Comparison of ENCODE assay signal across 8 mouse cellular contexts in the genomic region with DNA sequence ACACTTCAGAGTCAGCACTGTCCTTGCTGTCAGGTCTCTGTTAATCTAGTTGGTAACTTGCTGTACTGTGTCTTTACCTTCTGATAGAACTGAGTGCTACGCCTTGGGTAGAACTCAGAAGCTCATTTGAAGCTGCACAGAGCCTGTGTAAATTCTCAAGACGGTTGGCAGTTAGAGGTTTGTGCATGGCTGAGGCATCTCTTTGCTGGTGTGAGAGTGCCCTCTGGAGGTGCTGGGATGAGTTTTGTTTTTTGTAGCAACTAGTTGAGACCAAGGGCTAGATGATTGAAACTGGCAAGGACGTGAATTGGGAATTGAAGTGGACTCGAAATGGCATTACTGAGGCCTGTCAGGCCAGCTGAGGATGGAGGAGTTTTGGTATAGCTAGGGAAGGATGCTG. TPM values are rescaled to one million over a fixed set of nuclear protein-coding genes. Genes with fewer than 3 reads are reported as not detected.
DNase-seq lines count a peak whose midpoint lies in the region; ATAC-seq and TF ChIP-seq lines count a peak whose summit lies in the region.

No protein-coding gene starts in this region.

- no peak overlapping the region; the same call in 1 of the 2 replicates for H3K9ac ChIP-seq in intestine, postnatal 0 days (ENCODE audit: low read depth, low read length)
- H3K9ac ChIP-seq in intestine, embryonic 15.5 days: no peak overlapping the region

- no peaks in the 10 kb centered on the region for H3K27me3 ChIP-seq in intestine, postnatal 0 days (replicated peaks; ENCODE audit: control insufficient read depth, insufficient read depth, low read length)
- no peaks in the 10 kb centered on the region for H3K27me3 ChIP-seq in intestine, embryonic 15.5 days (replicated peaks)
- no peaks in the 10 kb centered on the region for H3K27me3 ChIP-seq in thymus, adult 2 months (ENCODE audit: control insufficient read depth, insufficient read depth, low read length)

- DNase-seq in T-cell, adult 2 months (ENCODE audit: low spot score): peak; percentile 65
- DNase-seq in cerebellum, postnatal 4 days (ENCODE audit: low spot score in 2 of 2): peak; percentile 32 to 67
- DNase-seq in gastrocnemius, postnatal 25 days: peak; percentile 51
- peak; percentile 48 for DNase-seq in layer of hippocampus, adult 9-11 months
- DNase-seq in thymus, adult 2 months: peak; percentile 74

- TF ChIP-seq CTCF in intestine, postnatal 0 days (IDR thresholded peaks at IDR 0.05; ENCODE audit: low read depth): peak; percentile 83
- no peak for TF ChIP-seq CTCF in thymus, adult 2 months (IDR thresholded peaks at IDR 0.05; ENCODE audit: borderline replicate concordance, control insufficient read depth, extremely low read depth, insufficient read depth, low read length, poor library complexity)

- no peak overlapping the region for H3K4me2 ChIP-seq in intestine, postnatal 0 days (replicated peaks; ENCODE audit: low read depth)
- no peak overlapping the region for H3K4me2 ChIP-seq in intestine, embryonic 15.5 days (replicated peaks)

- TF ChIP-seq POLR2A in thymus, adult 2 months (IDR thresholded peaks at IDR 0.05; ENCODE audit: control insufficient read depth, extremely low read depth, insufficient read depth, low read length, poor library complexity): no peak

- ATAC-seq in intestine, postnatal 0 days: no peak
- ATAC-seq in intestine, embryonic 15.5 days: no peak
- ATAC-seq in megakaryocyte progenitor cell, adult 5-6 weeks (replicated peaks; ENCODE audit: poor library complexity): peak; percentile 87

- H3K4me1 ChIP-seq in intestine, postnatal 0 days (replicated peaks; ENCODE audit: control insufficient read depth, insufficient read depth, low read length): no peaks in the 10 kb centered on the region
- H3K4me1 ChIP-seq in intestine, embryonic 15.5 days (replicated peaks): peaks cover 28% of the 10 kb centered on the region
- no peaks in the 10 kb centered on the region for H3K4me1 ChIP-seq in thymus, adult 2 months (replicated peaks; ENCODE audit: control insufficient read depth, insufficient read depth, low read length)

- H3K9me3 ChIP-seq in intestine, postnatal 0 days (ENCODE audit: control insufficient read depth): no peaks in the 10 kb centered on the region
- no peaks in the 10 kb centered on the region for H3K9me3 ChIP-seq in intestine, embryonic 15.5 days

- no peak overlapping the region for H3K27ac ChIP-seq in intestine, postnatal 0 days (ENCODE audit: low read depth, low read length)
- H3K27ac ChIP-seq in intestine, embryonic 15.5 days: no peak overlapping the region
- H3K27ac ChIP-seq in thymus, adult 2 months (ENCODE audit: control insufficient read depth, insufficient read depth, low read length): no peak overlapping the region

- H3K4me3 ChIP-seq in intestine, postnatal 0 days (ENCODE audit: low read depth, low read length): no peak overlapping the region
- H3K4me3 ChIP-seq in intestine, embryonic 15.5 days (replicated peaks): no peak overlapping the region
- no peak overlapping the region for H3K4me3 ChIP-seq in thymus, adult 2 months (ENCODE audit: control insufficient read depth, insufficient read depth, low read length)

- WGBS in intestine, postnatal 0 days: 36% methylated on average over 4 of the region's 4 CpGs
- WGBS in intestine, embryonic 15.5 days: 35% methylated on average over 4 of the region's 4 CpGs
- WGBS in thymus, adult 2 months: 59% methylated on average over 4 of the region's 4 CpGs

- H3K36me3 ChIP-seq in intestine, postnatal 0 days (ENCODE audit: control insufficient read depth, insufficient read depth): no peaks in the 10 kb centered on the region
- H3K36me3 ChIP-seq in intestine, embryonic 15.5 days: no peaks in the 10 kb centered on the region
- H3K36me3 ChIP-seq in thymus, adult 2 months (ENCODE audit: control insufficient read depth, insufficient read depth, low read length): no peaks in the 10 kb centered on the region

RNA-seq across cellular contexts. Expression of gene Zfp664, which starts 6.5 kb away (rescaled TPM):
- 34.7 and 36.7 TPM in 2 replicates for polyA plus RNA-seq in intestine, postnatal 0 days (2015; fragmentation: Nextera tagmentation; extraction: Ambion mirVana)
- 77.1 and 77.4 TPM in 2 replicates for polyA plus RNA-seq in intestine, embryonic 15.5 days (2015; fragmentation: Nextera tagmentation; extraction: Ambion mirVana)
- total RNA-seq in gastrocnemius, postnatal 25 days (2021): 10 to 100 TPM; 18.2 to 19.0 TPM
- total RNA-seq in megakaryocyte progenitor cell, adult 5-6 weeks (2015): 8.5 TPM in 2 replicates
- total RNA-seq in megakaryocyte progenitor cell, adult 5-6 weeks (2017): 7.8 and 13.3 TPM in 2 replicates
- 35.7 and 42.0 TPM in 2 replicates for polyA plus RNA-seq in thymus, adult 2 months (2012; rRNA removed)

RNA-seq across cellular contexts. Expression of gene Ccdc92, which starts 6.8 kb away (rescaled TPM):
- 3.3 TPM in 2 replicates for polyA plus RNA-seq in intestine, postnatal 0 days (2015; fragmentation: Nextera tagmentation; extraction: Ambion mirVana)
- polyA plus RNA-seq in intestine, embryonic 15.5 days (2015; fragmentation: Nextera tagmentation; extraction: Ambion mirVana): 6.4 and 6.6 TPM in 2 replicates
- total RNA-seq in gastrocnemius, postnatal 25 days (2021): under 1 TPM; 0.26 to 0.40 TPM
- total RNA-seq in megakaryocyte progenitor cell, adult 5-6 weeks (2015): not detected in 2 replicates
- 0.21 TPM in 1 of 2 replicates, not detected in the other for total RNA-seq in megakaryocyte progenitor cell, adult 5-6 weeks (2017)
- polyA plus RNA-seq in thymus, adult 2 months (2012; rRNA removed): 16.1 and 17.5 TPM in 2 replicates
